Mouse (Mus musculus) lung, embryonic 14.5 days (tissue): Measurements from ENCODE around the gene Zfp819. TPM values are rescaled to one million over a fixed set of nuclear protein-coding genes. Genes with fewer than 3 reads are reported as not detected.
A peak's percentile ranks its signal among the peaks of the same experiment; 100 is the strongest.

Experiments used
- ATAC-seq: fragments of 200-750 bp; cut with Nextera tagmentation; 2 replicates; pipeline ENCODE4 v1.8.0; 2017; ENCODE audit warnings: mild to moderate bottlenecking, moderate TSS enrichment, moderate library complexity; ENCODE audit not compliant: insufficient read depth
- DNase-seq: peaks from one replicate; pipeline ENCODE4 v3.0.0-alpha.2; 2015
- H3K27ac ChIP-seq: fragments of 300-500 bp; sonication (generic); 2 replicates; pipeline ENCODE4 v1.5.1; 2014; ENCODE audit warnings: low read depth, mild to moderate bottlenecking, moderate library complexity
- H3K27me3 ChIP-seq: fragments of 300-500 bp; sonication (generic); 2 replicates; pipeline ENCODE4 v1.6.1; 2014; ENCODE audit warnings: low read length, control low read depth; ENCODE audit not compliant: insufficient read depth
- H3K36me3 ChIP-seq: fragments of 300-500 bp; sonication (generic); 2 replicates; pipeline ENCODE4 v1.6.1; 2014; ENCODE audit warnings: control low read depth; ENCODE audit not compliant: insufficient read depth
- H3K4me1 ChIP-seq: fragments of 300-500 bp; sonication (generic); 2 replicates; pipeline ENCODE4 v1.6.1; 2014; ENCODE audit warnings: antibody characterized with exemption, control low read depth; ENCODE audit not compliant: insufficient read depth
- H3K4me2 ChIP-seq: fragments of 300-500 bp; sonication (generic); 2 replicates; pipeline ENCODE4 v1.6.1; 2014; ENCODE audit warnings: mild to moderate bottlenecking
- H3K4me3 ChIP-seq: fragments of 300-500 bp; sonication (generic); 2 replicates; pipeline ENCODE4 v1.5.1; 2014; ENCODE audit warnings: low read depth, low read length
- H3K9ac ChIP-seq: fragments of 300-500 bp; sonication (generic); 2 replicates; pipeline ENCODE4 v1.6.1; 2014
- H3K9me3 ChIP-seq: fragments of 300-500 bp; sonication (generic); 2 replicates; pipeline ENCODE4 v1.6.1; 2016; ENCODE audit warnings: low read depth, low read length, control low read depth
- CTCF ChIP-seq: IDR thresholded peaks from 2 replicates; pipeline ENCODE4 v1.5.1; 2016; ENCODE audit warnings: antibody characterized with exemption, low read depth
- WGBS: fragments of 180-500 bp; shearing (Covaris S2); extraction: QIAGEN DNeasy Blood & Tissue Kit; methylation state at CpG from one replicate; pipeline ENCODE4 v1.1.7; 2014; 5-methylcytosine and 5-hydroxymethylcytosine counted together
- polyA plus RNA-seq: library from polyadenylated mRNA; unstranded; fragments of >200 nt; fragmentation: Nextera tagmentation; extraction: Ambion mirVana; gene quantifications from 2 replicates; pipeline ENCODE4 v1.2.1, GENCODE M21; 2014

Gene Zfp819
- polyA plus RNA-seq: 0.23 and 0.33 TPM in 2 replicates

DNA sequence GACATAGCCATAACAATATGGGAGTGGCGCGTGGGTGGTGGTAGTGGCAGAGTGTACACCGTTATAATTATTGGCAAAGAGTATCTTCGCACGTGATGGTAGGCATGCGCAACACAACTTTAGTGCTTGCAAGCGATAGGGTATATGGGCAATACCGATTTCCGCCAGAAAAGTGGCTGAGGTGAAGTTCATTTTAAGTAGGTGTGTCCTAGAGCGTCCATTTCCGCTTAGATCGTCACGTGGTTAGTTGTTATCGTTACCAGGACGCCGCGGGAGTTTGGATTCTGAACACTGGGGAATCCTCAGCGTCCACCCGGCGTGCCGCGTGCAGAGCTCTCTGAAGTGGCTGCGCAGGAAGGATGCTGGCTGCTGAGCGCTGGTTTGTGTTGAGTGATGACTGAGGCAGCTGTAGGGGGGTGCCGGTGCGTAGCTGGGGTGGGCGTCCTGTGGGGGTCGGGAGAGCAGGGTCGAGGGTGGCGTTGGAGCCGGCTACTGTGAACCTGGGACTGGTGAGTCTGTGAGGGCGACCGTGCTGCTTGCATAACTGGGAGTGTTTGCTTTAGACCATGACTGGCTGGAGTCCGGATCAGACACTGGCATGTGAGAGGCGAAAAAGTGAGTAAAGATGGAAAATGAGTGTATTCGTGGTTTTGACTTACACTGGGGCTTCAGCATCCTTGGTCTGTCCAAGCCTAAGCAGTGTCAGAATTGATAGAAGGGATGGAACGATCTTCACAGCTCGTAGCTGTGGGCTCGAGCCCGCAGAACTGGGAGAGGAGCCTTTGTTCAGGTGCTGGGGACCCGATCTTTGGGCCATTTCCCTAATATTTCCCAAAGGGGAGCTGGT, at the start of gene Zfp819:
Gene Zfp819 (plus strand): TSS at position 274 of the 847 bp plus-strand sequence.
- H3K36me3 ChIP-seq: no peaks in the 10 kb centered on the region
- no peak for TF ChIP-seq CTCF
- H3K9ac ChIP-seq: peak within 1 kb of the TSS; percentile 24; the same call in 1 of the 2 replicates
- H3K4me3 ChIP-seq: peak within 1 kb of the TSS; percentile 31
- no peak within 1 kb of the TSS for H3K27ac ChIP-seq
- peak within 1 kb of the TSS; percentile 67 for H3K4me2 ChIP-seq
- DNase-seq (peak; percentile 86), ATAC-seq (peak; percentile 93)
- WGBS: 12% methylated on average over 41 of the region's 41 CpGs
- no peaks in the 10 kb centered on the region for H3K9me3 ChIP-seq
- no peaks in the 10 kb centered on the region for H3K27me3 ChIP-seq
- H3K4me1 ChIP-seq: no peaks in the 10 kb centered on the region; the same call in 1 of the 2 replicates

DNA sequence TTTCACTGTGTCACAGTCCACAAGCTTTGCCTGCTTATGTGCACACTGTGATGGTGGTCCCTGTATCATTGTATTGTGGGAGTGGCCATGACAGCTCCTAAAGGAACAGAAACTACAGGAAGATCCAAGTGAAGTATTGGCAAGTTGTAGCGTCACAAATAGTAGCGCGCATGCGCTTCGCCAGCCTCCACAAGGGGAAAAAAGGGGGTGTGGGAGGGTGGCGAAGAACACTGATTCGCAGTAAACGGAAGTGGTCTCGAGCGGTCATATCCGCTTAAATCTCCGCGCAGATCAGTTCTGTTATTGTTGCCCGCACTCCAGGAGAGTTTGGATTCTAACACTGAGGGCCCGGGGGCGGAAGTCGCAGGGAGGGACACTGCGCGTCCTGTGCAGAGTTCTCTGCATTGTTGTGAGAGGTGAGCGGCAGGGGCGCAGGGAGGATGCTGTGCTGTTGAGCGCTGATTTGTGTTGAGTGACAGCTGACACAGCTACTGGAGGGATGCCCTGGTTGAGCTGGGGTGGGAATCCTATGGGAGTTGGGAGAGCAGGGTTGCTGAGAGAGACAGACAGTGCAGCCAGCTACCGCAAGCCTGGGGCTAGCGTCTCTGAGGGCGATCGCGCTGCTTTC, 44.8 kb upstream of the Zfp819 start, which contains the start of gene Zfp658:
Gene Zfp658 (plus strand): TSS at position 251 of the 628 bp plus-strand sequence.
- Histone ChIP-seq H3K27ac (peak within 1 kb of the TSS; percentile 91), H3K4me1 (peaks cover 3% of the 10 kb centered on the region; the same call in 1 of the 2 replicates), H3K4me2 (peak within 1 kb of the TSS; percentile 86), H3K27me3 (no peaks in the 10 kb centered on the region), H3K4me3 (peak within 1 kb of the TSS; percentile 69), H3K9ac (peak within 1 kb of the TSS; percentile 75), H3K9me3 (no peaks in the 10 kb centered on the region), H3K36me3 (peaks cover 16% of the 10 kb centered on the region; the same call in 1 of the 2 replicates)
- under 1% methylated on average over 27 of the region's 27 CpGs for WGBS
- ATAC-seq (peak; percentile 91), DNase-seq (peak; percentile 96)
- 0 out of 2 replicates have a peak, but pooled peaks have one; percentile 11 for TF ChIP-seq CTCF

DNA sequence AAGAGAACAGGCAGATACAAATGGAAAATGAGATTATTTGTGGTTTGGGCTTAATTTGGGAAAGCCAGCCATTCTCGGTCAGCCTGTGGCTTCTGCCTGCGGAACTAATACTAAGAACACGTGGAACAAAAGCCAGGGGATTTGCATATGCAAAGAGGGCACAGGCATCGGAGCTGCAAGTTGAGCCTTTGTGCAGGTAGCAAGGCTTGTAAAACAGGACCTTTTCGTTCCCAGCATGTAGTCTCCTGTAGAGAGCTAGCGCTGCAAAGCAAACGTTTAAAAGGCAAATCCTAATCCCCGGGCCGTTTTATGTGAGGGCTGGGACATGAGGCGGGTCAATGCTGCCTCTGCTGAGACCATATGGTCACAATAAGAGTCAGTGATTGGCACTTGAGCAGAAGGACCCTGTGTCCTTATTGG, 44.3 kb upstream of the Zfp819 start:
- under 1% methylated on average over 10 of the region's 10 CpGs for WGBS
- no peaks in the 10 kb centered on the region for H3K9me3 ChIP-seq
- peak overlapping the region; percentile 86 for H3K4me2 ChIP-seq
- no peak for TF ChIP-seq CTCF
- H3K9ac ChIP-seq: peak overlapping the region; percentile 75
- peaks cover 3% of the 10 kb centered on the region; the same call in 1 of the 2 replicates for H3K4me1 ChIP-seq
- no peaks in the 10 kb centered on the region for H3K27me3 ChIP-seq
- peak overlapping the region; percentile 91 for H3K27ac ChIP-seq
- DNase-seq: peak; percentile 42
- H3K4me3 ChIP-seq: peak overlapping the region; percentile 69
- peaks cover 21% of the 10 kb centered on the region; the same call in 1 of the 2 replicates for H3K36me3 ChIP-seq
- ATAC-seq: no peak

DNA sequence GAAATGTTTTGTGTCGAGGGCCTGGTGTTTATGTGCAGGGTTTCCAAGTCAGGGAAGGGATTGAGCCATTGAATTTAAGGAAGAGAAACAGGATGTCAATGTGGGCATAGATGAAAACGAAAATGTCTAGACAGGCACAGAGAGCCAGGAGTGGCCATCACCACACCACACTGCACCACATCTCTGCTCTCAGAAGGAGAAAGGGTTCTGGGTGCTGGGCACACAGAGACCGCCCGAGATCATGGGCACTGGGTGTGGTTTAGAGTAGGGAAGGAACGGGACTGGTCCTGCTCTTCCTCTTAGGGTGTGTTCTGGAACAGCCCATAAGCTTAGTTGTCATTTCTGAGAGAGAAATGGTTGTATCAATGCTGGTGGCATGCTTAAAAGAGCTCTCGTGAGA, 43.7 kb upstream of the Zfp819 start:
- no peaks in the 10 kb centered on the region for H3K27me3 ChIP-seq
- H3K4me3 ChIP-seq: peak overlapping the region; percentile 69
- no peaks in the 10 kb centered on the region for H3K9me3 ChIP-seq
- H3K36me3 ChIP-seq: peaks cover 27% of the 10 kb centered on the region; the same call in 1 of the 2 replicates
- no peak for ATAC-seq
- H3K4me1 ChIP-seq: peaks cover 3% of the 10 kb centered on the region; the same call in 1 of the 2 replicates
- DNase-seq: no peak
- H3K4me2 ChIP-seq: peak overlapping the region; percentile 86
- 60% methylated on average over 6 of the region's 6 CpGs for WGBS
- no peak overlapping the region; the same call in 1 of the 2 replicates for H3K27ac ChIP-seq
- no peak for TF ChIP-seq CTCF
- peak overlapping the region; percentile 75 for H3K9ac ChIP-seq

DNA sequence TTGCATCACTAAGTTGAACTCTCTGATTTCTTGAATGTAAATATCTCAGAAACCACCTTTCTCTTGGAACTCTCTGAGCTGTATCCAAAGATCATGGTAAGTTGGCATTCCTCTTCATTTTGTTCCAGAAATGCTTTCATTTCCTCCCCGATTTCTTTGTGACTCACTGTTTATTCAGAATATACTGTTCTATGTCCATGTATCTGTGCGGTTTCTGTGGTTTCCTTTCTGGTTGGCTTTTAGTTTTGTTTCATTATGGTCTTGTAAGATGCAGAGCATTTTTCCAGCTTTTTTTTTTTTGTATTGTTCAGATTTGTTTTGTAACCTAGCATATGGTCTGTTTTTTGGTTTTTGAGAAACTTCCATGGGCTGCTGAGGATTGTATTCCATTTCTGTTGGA, 35.8 kb upstream of the Zfp819 start:
- H3K4me2 ChIP-seq: no peak overlapping the region
- no peak for TF ChIP-seq CTCF
- 94% methylated on average over 2 of the region's 2 CpGs for WGBS
- no peak overlapping the region for H3K27ac ChIP-seq
- no peaks in the 10 kb centered on the region for H3K27me3 ChIP-seq
- DNase-seq (no peak), ATAC-seq (no peak)
- no peaks in the 10 kb centered on the region for H3K4me1 ChIP-seq
- H3K9ac ChIP-seq: no peak overlapping the region
- H3K9me3 ChIP-seq: no peaks in the 10 kb centered on the region
- H3K4me3 ChIP-seq: no peak overlapping the region
- peaks cover 73% of the 10 kb centered on the region for H3K36me3 ChIP-seq

DNA sequence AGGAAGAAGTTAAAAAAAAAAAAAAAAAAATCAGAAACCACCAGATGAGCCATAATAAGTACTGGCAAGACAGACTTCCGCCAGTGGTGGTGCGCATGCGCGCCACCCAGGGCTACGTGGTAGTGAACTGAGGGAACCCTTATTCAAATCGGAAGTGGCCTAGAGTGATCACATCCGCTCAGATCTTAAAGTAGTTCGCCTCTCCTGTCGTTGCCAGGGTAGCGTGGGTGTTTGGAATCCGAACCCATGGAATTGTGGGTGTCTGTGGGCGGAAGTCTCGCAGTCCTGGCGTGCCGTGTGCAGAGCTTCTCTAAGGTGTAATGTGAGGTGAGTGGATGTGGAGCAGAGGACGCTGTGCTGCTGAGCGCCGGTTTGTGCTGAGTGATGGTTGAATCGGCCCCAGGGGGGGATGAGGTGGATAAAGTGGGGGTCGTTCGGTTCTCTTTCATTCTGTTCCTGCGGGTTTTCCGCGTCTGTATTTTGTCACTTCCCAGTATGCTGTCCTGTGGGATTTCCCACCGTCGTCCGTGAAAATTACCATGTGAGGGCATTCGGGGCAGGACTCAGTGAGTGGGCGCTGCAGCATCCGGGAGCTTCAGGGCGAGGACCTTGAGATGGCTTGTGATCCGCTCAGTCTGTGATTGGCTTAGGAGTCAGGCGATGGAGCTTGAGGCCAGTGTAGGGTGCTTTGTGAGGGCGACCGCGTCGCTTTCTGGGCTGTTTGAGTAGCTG, 27.4 kb upstream of the Zfp819 start, which contains the start of gene Zfp719:
Gene Zfp719 (plus strand): TSS at position 171 of the 732 bp plus-strand sequence.
- no peaks in the 10 kb centered on the region for H3K9me3 ChIP-seq
- peak; percentile 98 for ATAC-seq
- WGBS: 0% methylated on average over 37 of the region's 37 CpGs
- peak; percentile 97 for DNase-seq
- H3K4me3 ChIP-seq: peak within 1 kb of the TSS; percentile 68
- TF ChIP-seq CTCF: 0 out of 2 replicates have a peak, but pooled peaks have one; percentile 8
- H3K36me3 ChIP-seq: peaks cover 19% of the 10 kb centered on the region
- H3K4me2 ChIP-seq: peak within 1 kb of the TSS; percentile 77
- H3K27ac ChIP-seq: peak within 1 kb of the TSS; percentile 86
- H3K27me3 ChIP-seq: no peaks in the 10 kb centered on the region
- peaks cover 9% of the 10 kb centered on the region; the same call in 1 of the 2 replicates for H3K4me1 ChIP-seq
- peak within 1 kb of the TSS; percentile 71 for H3K9ac ChIP-seq
